Mouse (Mus musculus) limb, embryonic 14.5 days (tissue): Measurements from ENCODE around the gene Tnfrsf1b. TPM values are rescaled to one million over a fixed set of nuclear protein-coding genes. Genes with fewer than 3 reads are reported as not detected.
"Not testable (repeated sequence)": the region's sequence is repeated elsewhere in the genome, so short reads cannot be mapped to it uniquely, and the experiment has no call there.

Source experiments
- ATAC-seq: fragments of 200-750 bp; cut with Nextera tagmentation; 2 replicates; pipeline ENCODE4 v1.8.0; 2017; ENCODE audit warnings: low read depth, moderate number of reproducible peaks, moderate TSS enrichment; ENCODE audit not compliant: low FRiP score
- DNase-seq: peaks from one replicate; pipeline ENCODE4 v3.0.0-alpha.2; 2015; ENCODE audit warnings: low spot score
- H3K27ac ChIP-seq: fragments of 300-500 bp; sonication (generic); replicated peaks from 2 replicates; pipeline ENCODE4 v1.5.1; 2014; ENCODE audit warnings: low read depth, mild to moderate bottlenecking, low read length, moderate library complexity, mixed read lengths
- H3K27me3 ChIP-seq: fragments of 300-500 bp; sonication (generic); 2 replicates; pipeline ENCODE4 v1.6.1; 2014; ENCODE audit warnings: low read length, mixed read lengths; ENCODE audit not compliant: control insufficient read depth, insufficient read depth
- H3K36me3 ChIP-seq: fragments of 300-500 bp; sonication (generic); 2 replicates; pipeline ENCODE4 v1.6.1; 2014; ENCODE audit warnings: mild to moderate bottlenecking, low read length, moderate library complexity, mixed read lengths; ENCODE audit not compliant: control insufficient read depth, insufficient read depth
- H3K4me1 ChIP-seq: fragments of 300-500 bp; sonication (generic); 2 replicates; pipeline ENCODE4 v1.6.1; 2014; ENCODE audit warnings: antibody characterized with exemption, low read length, mixed read lengths; ENCODE audit not compliant: control insufficient read depth, insufficient read depth
- H3K4me2 ChIP-seq: fragments of 300-500 bp; sonication (generic); replicated peaks from 2 replicates; pipeline ENCODE4 v1.6.1; 2014; ENCODE audit warnings: low read depth, mild to moderate bottlenecking, low read length, moderate library complexity; ENCODE audit not compliant: severe bottlenecking
- H3K4me3 ChIP-seq: fragments of 300-500 bp; sonication (generic); replicated peaks from 2 replicates; pipeline ENCODE4 v1.5.1; 2014; ENCODE audit warnings: low read length
- H3K9ac ChIP-seq: fragments of 300-500 bp; sonication (generic); 2 replicates; pipeline ENCODE4 v1.6.1; 2014; ENCODE audit warnings: mild to moderate bottlenecking, low read depth, low read length, moderate library complexity; ENCODE audit not compliant: severe bottlenecking
- H3K9me3 ChIP-seq: fragments of 300-500 bp; sonication (generic); 2 replicates; pipeline ENCODE4 v1.6.1; 2016; ENCODE audit warnings: low read length; ENCODE audit not compliant: control insufficient read depth
- POLR2A ChIP-seq: fragments of 200-500 bp; IDR thresholded peaks from 2 replicates; pipeline ENCODE4 v1.8.0; 2012; ENCODE audit warnings: inconsistent platforms, mild to moderate bottlenecking, moderate library complexity, borderline replicate concordance; ENCODE audit not compliant: insufficient read depth, insufficient read length; ENCODE audit errors: extremely low read depth
- WGBS: fragments of 180-500 bp; shearing (Covaris S2); extraction: QIAGEN DNeasy Blood & Tissue Kit; methylation state at CpG from one replicate; pipeline ENCODE4 v1.1.7; 2014; 5-methylcytosine and 5-hydroxymethylcytosine counted together
- polyA plus RNA-seq, 2 experiments: library from polyadenylated mRNA; depleted of rRNA in 1 of 2; stranded (reverse) in 1 of 2; unstranded in 1 of 2; fragments of >200 nt; fragmentation: Nextera tagmentation in 1 of 2; extraction: Ambion mirVana in 1 of 2; gene quantifications; 2 replicates each; pipeline versions ENCODE4 v1.2.1 to v1.2.3; 2012 to 2014

Tnfrsf1b gene
- polyA plus RNA-seq, 2 experiments: 3.5 to 3.9 TPM

DNA sequence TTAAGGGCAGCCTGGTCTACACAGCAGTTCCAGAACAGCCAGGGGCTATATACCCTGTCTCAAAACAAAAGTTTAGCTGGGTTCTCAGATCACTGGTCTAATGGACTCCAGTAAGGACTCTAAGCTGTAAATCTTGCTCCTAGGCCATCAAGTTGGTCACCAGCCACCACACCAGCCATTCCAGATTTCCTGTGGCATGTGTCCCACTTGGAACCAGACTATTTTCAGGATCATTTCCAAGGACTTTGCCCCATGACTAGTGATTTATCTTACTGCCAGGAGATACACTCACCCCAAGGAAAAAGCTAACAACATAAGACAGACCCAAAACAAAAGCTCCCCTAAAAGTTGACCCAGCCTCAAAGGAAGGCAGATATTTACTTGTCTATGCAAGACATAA lies 54.0 kb downstream of the Tnfrsf1b start:
- H3K9me3 ChIP-seq: no peaks in the 10 kb centered on the region
- no peak overlapping the region for H3K4me2 ChIP-seq
- DNase-seq (no peak), ATAC-seq (no peak)
- no peak overlapping the region for H3K27ac ChIP-seq
- no peak for TF ChIP-seq POLR2A
- no peak overlapping the region for H3K9ac ChIP-seq
- no peak overlapping the region for H3K4me3 ChIP-seq
- H3K36me3 ChIP-seq: peaks cover 21% of the 10 kb centered on the region
- H3K27me3 ChIP-seq: no peaks in the 10 kb centered on the region
- peaks cover 15% of the 10 kb centered on the region for H3K4me1 ChIP-seq

DNA sequence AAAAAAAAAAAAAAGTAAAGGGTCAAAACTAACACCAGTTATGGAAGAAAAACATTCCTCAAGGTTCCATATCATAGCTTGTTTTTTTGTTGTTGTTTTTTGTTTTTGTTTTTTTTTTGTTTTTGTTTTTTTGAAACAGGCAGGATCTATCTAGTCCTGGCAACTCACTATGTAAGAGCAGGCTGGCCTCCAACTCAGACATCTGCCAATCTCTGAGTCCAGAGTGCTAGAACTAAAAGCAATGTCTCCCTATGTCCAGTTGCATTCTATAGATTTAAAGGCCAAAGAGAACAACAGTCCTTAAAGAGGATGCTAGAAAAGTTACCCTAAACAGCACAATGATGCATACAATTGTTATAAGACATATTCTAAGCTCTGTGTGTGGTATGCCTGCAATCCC lies 58.1 kb downstream of the Tnfrsf1b start:
- H3K36me3 ChIP-seq: peaks cover 52% of the 10 kb centered on the region

DNA sequence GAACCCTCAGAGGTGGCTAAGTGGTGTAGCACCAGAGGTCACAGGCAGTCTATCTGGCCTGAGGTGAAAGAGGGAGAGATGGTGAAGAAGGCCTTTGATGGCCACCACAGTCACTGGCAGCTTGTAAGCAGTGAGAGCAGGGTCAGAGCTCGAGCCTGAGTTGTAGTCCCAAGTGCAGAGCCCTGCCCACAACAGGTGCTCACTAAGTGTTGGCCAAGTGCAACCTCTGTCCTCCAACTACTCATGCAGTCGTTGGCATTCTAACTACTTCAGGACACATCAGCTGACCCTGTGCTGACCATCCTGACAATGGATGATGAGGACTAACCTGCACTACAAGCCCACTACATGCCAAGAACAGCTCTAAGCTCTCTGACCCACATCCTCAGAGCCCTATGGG lies 59.1 kb downstream of the Tnfrsf1b start:
- H3K27ac ChIP-seq: no peak overlapping the region
- WGBS: 89% methylated on average over 2 of the region's 2 CpGs
- H3K9ac ChIP-seq: no peak overlapping the region
- H3K27me3 ChIP-seq: no peaks in the 10 kb centered on the region
- H3K4me1 ChIP-seq: no peaks in the 10 kb centered on the region; the same call in 1 of the 2 replicates
- DNase-seq (no peak), ATAC-seq (no peak)
- no peaks in the 10 kb centered on the region for H3K9me3 ChIP-seq
- no peak for TF ChIP-seq POLR2A
- no peak overlapping the region for H3K4me3 ChIP-seq
- H3K36me3 ChIP-seq: peaks cover 52% of the 10 kb centered on the region
- H3K4me2 ChIP-seq: no peak overlapping the region

More for the DNA sequence above, 58.1 kb downstream of the Tnfrsf1b start:
- DNase-seq (no peak), ATAC-seq (no peak)
- no peaks in the 10 kb centered on the region for H3K9me3 ChIP-seq
- TF ChIP-seq POLR2A: no peak
- no peak overlapping the region for H3K4me3 ChIP-seq
- H3K4me1 ChIP-seq: peaks cover 8% of the 10 kb centered on the region
- no peak overlapping the region for H3K27ac ChIP-seq
- H3K4me2 ChIP-seq: no peak overlapping the region
- no peaks in the 10 kb centered on the region for H3K27me3 ChIP-seq
- no peak overlapping the region for H3K9ac ChIP-seq

DNA sequence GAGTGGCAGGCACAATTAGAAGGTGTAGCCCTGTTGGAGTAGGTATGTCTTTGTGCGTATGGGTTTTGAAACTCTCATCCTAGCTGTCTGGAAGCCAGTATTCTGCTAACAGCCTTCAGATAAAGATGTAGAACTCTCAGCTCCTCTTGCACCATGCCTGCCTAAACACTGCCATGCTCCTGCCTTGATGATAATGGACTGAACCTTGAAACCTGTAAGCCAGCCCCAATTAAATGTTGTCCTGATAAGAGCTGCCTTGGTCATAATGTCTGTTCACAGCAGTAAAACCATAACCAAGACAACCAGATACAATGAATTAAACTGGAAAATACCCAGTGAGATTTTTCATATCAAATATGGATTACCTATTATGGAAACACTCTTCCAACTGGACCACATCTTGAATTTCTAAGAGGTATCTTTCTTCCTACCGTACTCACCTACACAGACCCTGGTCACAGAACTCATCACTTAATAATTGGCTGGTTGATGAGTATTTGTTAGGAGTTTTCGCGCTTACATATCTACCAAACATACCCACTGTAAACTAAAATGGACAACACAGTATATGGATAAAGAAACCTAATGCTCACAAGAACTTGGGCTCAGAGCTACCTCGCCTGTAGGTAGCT lies 67.6 kb downstream of the Tnfrsf1b start:
- Histone ChIP-seq H3K4me3 (no peak overlapping the region), H3K4me2 (no peak overlapping the region), H3K27ac (no peak overlapping the region), H3K9ac (no peak overlapping the region), H3K27me3 (no peaks in the 10 kb centered on the region), H3K9me3 (no peaks in the 10 kb centered on the region), H3K4me1 (no peaks in the 10 kb centered on the region), H3K36me3 (peaks cover 53% of the 10 kb centered on the region)
- no peak for TF ChIP-seq POLR2A
- ATAC-seq (no peak), DNase-seq (no peak)
- 96% methylated on average over 5 of the region's 5 CpGs for WGBS

DNA sequence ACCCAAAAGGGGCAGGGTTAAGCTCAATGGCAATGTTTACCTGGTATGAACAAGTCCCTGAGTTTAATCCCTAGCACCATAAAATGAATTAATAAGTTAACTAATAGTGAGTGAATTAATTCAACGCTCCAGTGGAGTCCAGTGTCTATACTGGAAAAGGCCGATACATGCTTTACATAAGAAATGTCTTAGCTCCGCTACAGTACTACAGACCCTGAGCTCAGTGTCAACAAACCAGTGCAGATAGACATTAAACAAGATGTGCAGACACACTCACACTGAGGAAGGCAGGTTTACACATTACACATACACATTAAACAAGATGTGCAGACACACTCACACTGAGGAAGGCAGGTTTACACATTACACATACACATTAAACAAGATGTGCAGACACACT lies 81.1 kb downstream of the Tnfrsf1b start:
- 95% methylated on average over 3 of the region's 3 CpGs for WGBS
- H3K9me3 ChIP-seq, H3K27me3 ChIP-seq, H3K9ac ChIP-seq, DNase-seq, H3K4me3 ChIP-seq, H3K27ac ChIP-seq, ATAC-seq, H3K4me1 ChIP-seq, H3K4me2 ChIP-seq: not testable (repeated sequence)
- H3K36me3 ChIP-seq: peaks cover 90% of the 10 kb centered on the region

DNA sequence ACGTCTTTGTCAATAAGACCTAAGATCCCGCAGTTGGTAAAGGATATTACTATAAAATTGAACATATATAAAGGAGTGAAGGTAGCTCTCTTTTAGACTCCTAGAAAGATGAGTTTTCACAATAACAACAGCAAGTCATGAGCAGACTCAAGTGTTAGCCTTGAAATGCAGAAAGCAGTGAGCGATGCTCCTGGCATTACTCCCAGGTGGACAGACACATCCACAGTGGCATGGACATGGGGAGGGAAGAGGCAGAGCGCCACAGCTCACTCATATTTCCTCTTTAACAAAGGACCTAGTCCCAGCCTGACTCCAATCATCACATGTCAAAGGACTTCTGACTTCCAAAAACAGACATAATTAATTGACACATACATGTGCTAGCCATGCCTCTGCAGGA lies 82.6 kb downstream of the Tnfrsf1b start:
- WGBS: 95% methylated on average over 4 of the region's 4 CpGs
- Histone ChIP-seq H3K4me1 (no peaks in the 10 kb centered on the region), H3K9ac (no peak overlapping the region), H3K36me3 (peaks cover 89% of the 10 kb centered on the region), H3K9me3 (no peaks in the 10 kb centered on the region), H3K4me2 (no peak overlapping the region), H3K27me3 (no peaks in the 10 kb centered on the region), H3K27ac (no peak overlapping the region), H3K4me3 (no peak overlapping the region)
- ATAC-seq (no peak), DNase-seq (no peak)
- TF ChIP-seq POLR2A: no peak

Other genes with a start within 250 kb of the Tnfrsf1b start
- gene Vps13d, start 51.9 kb downstream of the Tnfrsf1b start, polyA plus RNA-seq (2012; rRNA removed): 19.0 and 26.3 TPM in 2 replicates
- 16.8 and 20.1 TPM in 2 replicates for gene Vps13d, start 51.9 kb downstream of the Tnfrsf1b start, polyA plus RNA-seq (2014; fragmentation: Nextera tagmentation; extraction: Ambion mirVana)
- 0.16 and 0.19 TPM in 2 replicates for gene Tnfrsf8, start 68.3 kb upstream of the Tnfrsf1b start, polyA plus RNA-seq (2012; rRNA removed)
- gene Tnfrsf8, start 68.3 kb upstream of the Tnfrsf1b start, polyA plus RNA-seq (2014; fragmentation: Nextera tagmentation; extraction: Ambion mirVana): 0.10 and 0.14 TPM in 2 replicates